Mouse (Mus musculus) layer of hippocampus, postnatal 14 days (tissue): ENCODE measurements around the gene Camkmt. TPM values are rescaled to one million over a fixed set of nuclear protein-coding genes. Genes with fewer than 3 reads are reported as not detected.

Experiments used
- DNase-seq, 2 experiments: peaks; one replicate each; pipeline ENCODE4 v3.0.0; 2021 to 2022; ENCODE audit warnings: low spot score in 2 of 2, mixed read lengths in 1 of 2
- total RNA-seq, 2 experiments: library from RNA; stranded (reverse); gene quantifications; 2 replicates each; pipeline ENCODE4 v1.2.3; 2021

The Camkmt gene
- total RNA-seq, 2 experiments from 2014 or later, result 11.8 to 12.7 TPM

DNA sequence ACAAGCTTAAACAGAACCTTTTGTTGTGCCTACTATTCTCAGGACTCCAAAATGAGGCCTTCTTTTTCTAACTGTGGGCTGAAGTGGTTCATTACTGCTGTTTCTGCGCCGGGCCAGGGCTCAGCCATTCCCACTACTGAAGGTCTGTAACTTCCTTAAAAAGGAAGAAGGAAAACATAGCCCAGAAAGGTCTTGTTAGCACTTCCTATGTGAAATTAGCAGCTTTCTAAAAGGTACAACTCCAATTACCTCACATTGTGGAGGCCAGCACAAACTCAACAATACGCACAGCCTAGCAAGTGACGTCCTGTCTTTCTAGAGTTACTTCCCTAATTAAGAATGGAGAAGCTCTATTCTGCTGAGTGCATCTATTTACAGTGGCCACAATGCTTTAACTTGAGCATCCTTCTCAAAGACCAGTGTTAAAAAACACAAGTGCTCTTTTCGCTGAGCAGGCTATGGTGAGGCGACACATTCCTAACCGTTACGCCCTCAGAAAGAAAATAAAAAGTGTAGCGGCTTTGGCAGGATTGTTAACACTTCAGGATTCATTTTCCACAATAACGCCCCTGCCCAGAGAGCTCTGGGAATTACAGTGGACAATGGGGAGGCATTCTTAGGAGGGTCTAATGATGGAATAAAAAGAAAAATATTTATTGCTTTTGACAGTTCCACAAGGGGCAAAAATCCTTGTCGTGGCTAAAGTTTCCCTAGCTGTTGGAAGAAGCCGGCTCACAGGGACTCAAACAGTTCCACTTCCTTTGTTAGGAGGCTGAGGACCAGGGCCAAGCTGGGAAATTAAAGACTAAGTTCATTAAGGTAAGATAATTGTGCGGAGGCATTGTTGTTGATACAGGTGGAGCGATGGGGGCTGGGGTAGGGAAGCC is 398.5 kb downstream of the Camkmt start:
- DNase-seq, result no peak

DNA sequence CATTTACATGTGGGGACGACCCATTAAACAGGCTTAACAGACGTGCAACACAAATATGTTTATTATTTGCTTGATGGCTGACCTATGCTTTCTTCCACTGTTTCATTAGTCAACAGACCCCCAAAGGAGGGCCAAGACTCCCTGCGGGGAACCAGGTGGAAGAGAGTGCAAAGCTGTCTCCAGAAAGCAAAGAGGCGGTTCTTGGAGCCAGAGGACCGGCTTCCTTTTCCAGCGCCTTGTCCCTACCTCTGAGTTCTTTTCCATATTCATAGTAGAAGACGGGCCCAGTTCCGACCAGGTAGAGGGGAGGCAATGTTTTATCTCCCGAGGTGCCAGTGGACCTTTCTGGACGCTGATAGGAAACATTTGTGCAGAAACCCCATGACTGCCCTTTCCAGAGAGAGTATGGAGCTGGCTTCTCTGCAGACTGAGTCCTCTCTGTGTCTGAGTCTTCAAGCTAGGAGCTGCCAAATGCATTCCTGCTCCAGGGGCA is 399.2 kb downstream of the Camkmt start:
- DNase-seq, result no peak

DNA sequence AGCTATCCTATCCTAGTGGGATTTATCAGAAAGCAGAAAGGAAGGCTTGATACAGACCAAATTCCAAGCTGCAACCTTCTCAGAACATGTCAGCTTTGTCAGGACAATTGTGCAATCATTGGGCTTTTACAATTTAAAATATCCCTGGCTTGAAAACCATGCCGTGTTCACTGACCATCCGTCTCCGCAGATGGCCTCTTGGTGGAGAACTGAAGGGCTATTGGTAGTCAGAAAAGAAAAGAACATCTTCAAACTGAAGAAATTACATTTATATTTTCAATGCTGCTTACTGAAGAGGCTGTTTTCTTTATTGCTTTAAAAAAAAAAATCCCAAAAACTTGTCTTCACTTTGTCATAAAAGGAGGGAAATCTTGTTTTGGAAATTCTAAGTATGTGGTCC is 401.1 kb downstream of the Camkmt start:
- DNase-seq, result no peak

DNA sequence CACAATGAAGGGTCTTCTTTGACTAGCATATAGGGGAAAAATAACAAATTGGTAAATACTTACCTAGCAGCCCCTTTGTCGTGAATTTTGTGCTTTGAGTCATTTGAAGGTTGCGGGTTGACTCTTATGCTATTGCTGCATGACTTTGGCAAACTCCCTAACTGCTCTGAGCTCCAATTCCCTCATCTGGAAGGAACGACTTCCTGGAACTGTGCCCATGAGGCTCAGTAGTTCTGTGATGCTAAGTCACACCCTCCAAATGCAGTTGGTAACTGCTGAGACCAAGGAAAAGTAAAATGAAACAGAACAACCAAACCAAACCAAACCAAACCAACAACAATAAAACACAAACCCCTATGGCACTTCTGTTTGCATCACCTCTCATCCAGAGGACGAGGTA is 403.2 kb downstream of the Camkmt start:
- DNase-seq, result no peak

DNA sequence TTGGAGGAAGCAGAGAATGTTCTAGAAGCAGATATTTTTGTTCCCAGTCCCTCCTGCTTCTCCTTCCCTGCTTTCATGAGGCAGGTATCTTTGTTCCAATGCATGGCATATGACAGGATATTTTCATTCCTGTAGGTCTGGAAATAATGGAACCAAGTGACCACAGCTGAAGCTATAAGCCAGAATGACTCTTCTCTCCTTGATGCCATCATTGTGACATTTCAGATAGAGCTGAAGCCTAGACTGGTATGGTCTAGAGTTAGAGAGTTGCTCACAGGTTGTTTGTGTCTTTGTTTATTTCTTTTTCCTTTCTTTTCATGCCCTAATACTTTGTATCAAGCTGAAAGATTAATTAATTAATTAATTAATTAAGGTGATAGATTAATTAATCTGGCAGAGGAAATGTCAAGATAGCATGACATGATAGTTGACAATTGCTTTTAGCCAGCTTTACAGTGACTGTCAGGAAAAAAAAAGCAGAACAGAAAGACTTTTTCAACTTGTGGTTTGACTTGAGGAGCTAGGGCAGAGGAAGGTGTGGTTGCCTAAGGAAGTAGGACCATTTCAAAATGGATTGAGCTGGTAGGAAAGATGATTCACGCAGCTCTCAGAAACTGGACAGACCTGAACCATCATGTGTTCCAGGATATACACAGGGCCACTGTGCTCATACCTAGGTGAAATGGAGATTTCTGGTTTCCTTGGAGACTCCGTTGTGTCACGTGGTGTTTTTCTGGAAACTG is 404.8 kb downstream of the Camkmt start:
- DNase-seq, result no peak

DNA sequence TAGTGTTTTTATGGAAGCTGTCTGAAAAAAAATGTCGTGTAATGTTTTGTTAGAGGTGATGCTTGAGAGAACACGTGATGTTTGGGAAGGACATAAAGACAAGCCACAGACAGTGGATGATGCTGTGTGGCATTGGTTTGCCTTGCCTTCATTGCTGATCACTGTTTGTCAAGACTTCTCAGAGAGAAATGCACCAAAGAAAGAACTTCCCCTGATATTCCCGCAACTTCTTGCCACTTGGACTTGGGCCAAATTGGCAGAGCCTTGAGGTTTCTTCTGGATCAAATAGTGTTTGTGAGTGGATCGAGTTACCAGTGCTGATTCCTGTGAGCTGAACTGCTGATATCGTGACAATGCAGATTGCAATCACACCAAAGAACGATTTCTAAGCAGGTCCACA is 405.5 kb downstream of the Camkmt start:
- DNase-seq, result no peak

DNA sequence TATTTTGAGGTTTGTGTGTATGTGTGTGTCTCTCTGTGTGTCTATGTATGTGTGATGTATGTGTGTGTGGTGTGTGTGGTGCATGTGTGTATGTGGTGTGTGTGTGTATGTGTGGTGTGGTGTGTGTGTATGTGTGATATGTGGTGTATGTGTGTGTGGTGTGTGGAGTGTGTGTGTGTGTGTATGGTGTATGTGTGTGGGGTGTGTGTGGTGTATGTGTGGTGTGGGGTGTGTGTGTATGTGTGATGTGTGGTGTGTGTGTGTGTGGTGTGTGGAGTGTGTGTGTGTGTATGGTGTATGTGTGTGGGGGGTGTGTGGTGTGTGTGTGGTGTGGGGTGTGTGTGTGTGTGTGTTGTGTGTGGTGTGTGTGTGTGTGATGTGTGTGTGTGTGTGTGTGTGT is 414.5 kb downstream of the Camkmt start:
- no peak for DNase-seq

DNA sequence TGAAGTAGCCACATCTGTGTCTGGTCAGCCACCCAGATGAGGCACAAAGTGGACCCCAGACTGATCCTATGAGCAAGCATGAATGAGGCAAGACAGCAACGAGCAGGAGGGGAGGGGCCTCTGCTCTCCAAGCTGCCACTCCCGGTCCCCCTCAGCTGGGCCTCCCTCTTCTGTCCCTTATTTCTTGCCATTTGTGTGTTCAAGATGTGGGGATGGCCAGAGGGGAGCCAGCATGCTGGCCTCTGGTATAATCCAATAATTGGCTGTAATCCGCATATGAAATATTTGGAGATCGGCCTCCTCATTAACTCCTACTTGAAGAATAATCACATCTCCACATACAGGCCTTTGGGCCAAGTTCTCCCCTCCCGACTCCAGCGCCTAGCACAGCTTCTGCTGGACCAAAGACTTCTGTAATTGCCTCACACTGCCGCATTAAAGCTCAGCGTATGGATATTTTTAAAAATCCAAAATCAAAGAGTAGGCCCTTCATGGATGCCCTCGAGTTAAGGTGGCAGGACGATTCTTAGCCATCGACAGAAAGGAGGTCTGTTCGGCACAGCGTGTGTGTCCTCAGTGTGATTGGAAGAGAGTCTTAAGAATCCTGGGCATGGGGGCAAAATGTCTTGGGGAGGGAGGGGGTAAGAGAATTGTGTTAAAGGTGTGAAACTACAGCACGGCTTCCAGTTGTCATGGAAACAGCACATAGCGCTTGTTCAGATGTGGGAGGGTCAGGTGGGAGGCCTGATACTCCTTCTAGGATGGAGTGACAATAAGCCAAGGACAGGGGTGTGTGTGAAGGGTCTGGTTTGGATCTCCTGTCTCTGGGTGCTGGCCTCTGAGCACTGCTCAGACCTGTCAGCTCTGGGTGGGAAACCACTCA is 416.1 kb downstream of the Camkmt start:
- DNase-seq, result no peak

DNA sequence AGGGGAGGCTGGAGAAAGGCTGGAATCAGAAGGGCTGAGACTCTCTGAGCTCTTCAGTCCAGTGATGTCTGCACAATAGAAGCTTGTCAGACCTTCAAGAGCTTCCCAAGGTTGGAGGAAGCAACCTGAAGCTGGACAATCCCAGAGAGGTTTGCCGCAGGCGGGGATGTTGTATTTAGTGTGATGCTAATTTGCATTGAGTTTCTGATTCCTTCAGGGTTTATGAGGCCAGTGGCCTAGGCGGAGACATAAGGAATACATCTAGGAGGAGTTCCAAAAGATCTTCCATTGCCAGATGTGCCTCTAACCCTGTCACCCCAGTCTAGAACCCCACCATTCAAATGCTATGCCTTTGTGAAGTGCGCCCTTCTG is 416.7 kb downstream of the Camkmt start:
- DNase-seq, result no peak

Other genes starting within 250 kb of the Camkmt start
- 100 to 1,000 TPM; 119 to 125 TPM for gene Ppm1b, start 133.8 kb upstream of the Camkmt start, total RNA-seq
- gene Slc3a1, start 62.2 kb upstream of the Camkmt start, total RNA-seq, result under 1 TPM; 0.17 to 0.37 TPM
- gene Prepl, start 311 bp upstream of the Camkmt start, total RNA-seq, result 100 to 1,000 TPM; 306 to 349 TPM